Mouse (Mus musculus) embryonic stem cell, embryonic (primary cell): ENCODE data around the gene Aldh3a1.

Experiments used
- CTCF ChIA-PET, 4 experiments: fragments of 300-600 bp in 2 of 4; fragments of 350-600 bp in 2 of 4; sonication (Branson Sonifier 250); formaldehyde crosslinking; loops; one replicate each; lab custom pipeline; 2022; ENCODE audit warnings: inconsistent platforms in 2 of 4; lab: Charles Lee
- POLR2A ChIA-PET, 4 experiments: fragments of 300-600 bp in 2 of 4; fragments of 350-600 bp in 2 of 4; sonication (Branson Sonifier 250); formaldehyde crosslinking; loops; one replicate each; lab custom pipeline; 2022; ENCODE audit warnings: antibody characterized with exemption in 4 of 4, inconsistent platforms in 1 of 4; lab: Charles Lee

Gene Aldh3a1

DNA sequence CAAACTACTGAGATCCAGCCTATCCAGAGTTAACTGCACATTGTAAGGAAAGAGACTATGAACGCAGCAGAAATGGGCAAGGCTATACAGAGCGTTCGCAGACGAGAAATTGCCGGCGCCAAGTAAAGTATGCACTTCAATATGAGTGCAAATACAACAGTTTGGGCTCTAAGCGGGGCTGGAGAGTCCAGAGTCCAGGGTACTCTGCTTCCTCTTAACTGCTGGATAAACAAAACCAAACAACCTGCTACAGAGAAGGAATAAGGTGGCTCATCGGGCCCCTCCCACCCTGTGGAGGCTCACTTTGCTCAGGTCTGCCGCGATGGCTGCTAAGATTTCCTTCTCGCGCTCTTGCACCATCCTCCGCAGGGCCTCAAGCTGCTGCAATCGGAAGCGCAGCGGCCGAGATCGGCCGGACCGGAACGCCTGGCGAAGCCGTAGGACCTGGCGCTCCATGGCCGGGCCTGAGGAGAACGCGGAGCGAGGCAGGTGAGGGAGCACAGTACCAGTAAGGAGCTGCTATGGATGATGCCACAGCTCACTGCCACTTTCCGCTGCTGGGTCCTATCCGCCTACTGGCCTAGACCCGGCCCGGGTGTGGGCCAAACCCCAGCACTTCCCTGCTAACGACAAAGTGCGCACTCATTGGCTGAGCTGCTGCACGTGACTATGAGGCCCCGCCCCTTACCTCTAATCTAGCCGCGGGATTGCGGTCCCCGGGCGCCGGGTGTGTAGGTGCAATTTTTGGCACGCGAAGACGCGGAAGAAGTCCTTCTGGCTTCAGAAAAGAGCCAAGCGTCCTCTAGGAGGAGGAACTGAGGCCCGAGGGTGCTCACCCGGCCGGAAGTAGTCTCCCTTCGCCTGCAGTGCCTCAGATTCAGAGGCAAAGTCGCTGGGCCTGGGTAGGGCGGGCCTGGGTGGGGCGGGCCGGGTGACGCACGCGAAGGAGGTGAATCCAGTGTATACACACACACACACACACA is 59.5 kb downstream of the Aldh3a1 start, which contains the start of gene Aldh3a2:
Gene Aldh3a2, minus strand, starts transcription at position 914 of the 983 bp plus-strand sequence.
- POLR2A ChIA-PET: interaction anchor here (0.6 to 1.8 kb wide), 51 partner anchors 10 to 1372 kb away, joined by 3 to 15 read pairs (median 4); partner anchors contain the start of genes Usp22 (in 3 of the 4), Slc47a2 (in 1 of the 4) and Ulk2 (in 1 of the 4)
- CTCF ChIA-PET: interaction anchor here in 3 of 4 experiments (0.5 to 1.1 kb wide), 12 partner anchors 12 to 448 kb away, joined by 3 to 5 read pairs (median 3); partner anchors contain the start of gene Slc47a2 (in 1 of the 3)
